Mouse (Mus musculus) cortical plate, adult 2 months (tissue): ENCODE results near the gene Cdc42. TPM values are rescaled to one million over a fixed set of nuclear protein-coding genes. Genes with fewer than 3 reads are reported as not detected.

Experiments used
- H3K27ac ChIP-seq: fragments of 200-500 bp; 2 replicates; pipeline ENCODE4 v1.5.1; 2012; ENCODE audit warnings: low read length, control low read depth, inconsistent platforms; ENCODE audit not compliant: insufficient read depth
- H3K4me1 ChIP-seq: fragments of 200-500 bp; 2 replicates; pipeline ENCODE4 v1.6.1; 2011; ENCODE audit warnings: low read length; ENCODE audit not compliant: control insufficient read depth, insufficient read depth
- H3K4me3 ChIP-seq: fragments of 200-500 bp; 2 replicates; pipeline ENCODE4 v1.5.1; 2011; ENCODE audit warnings: mild to moderate bottlenecking, low read length, control low read depth; ENCODE audit not compliant: insufficient read depth
- CTCF ChIP-seq: fragments of 200-500 bp; IDR thresholded peaks from 2 replicates; pipeline ENCODE4 v1.5.1; 2011; ENCODE audit warnings: mild to moderate bottlenecking, control low read depth, low read length; ENCODE audit not compliant: insufficient read depth; ENCODE audit errors: extremely low read depth
- POLR2A ChIP-seq: fragments of 200-500 bp; IDR thresholded peaks from 2 replicates; pipeline ENCODE4 v1.6.1; 2011; ENCODE audit warnings: mild to moderate bottlenecking, low read length, control low read depth; ENCODE audit not compliant: insufficient read depth; ENCODE audit errors: extremely low read depth
- polyA plus RNA-seq: library from polyadenylated mRNA; depleted of rRNA; stranded (reverse); fragments of >200 nt; gene quantifications from 2 replicates; pipeline ENCODE4 v1.2.3, GENCODE M21; 2012

Gene Cdc42
- polyA plus RNA-seq, 1 experiment, result 397 TPM

- Histone ChIP-seq H3K4me1 (peaks cover 3% of the 10 kb centered on the region), H3K4me3 (no peak overlapping the region)
- TF ChIP-seq CTCF (no peak), POLR2A (no peak)
These were observed 14.3 kb upstream of the Cdc42 start for GRCm38 (mm10) chr4:137371596-137372523.

GRCm38 (mm10) chr4:137369954-137370750 lies 12.6 kb upstream of the Cdc42 start:
- H3K4me1 ChIP-seq, result peaks cover 3% of the 10 kb centered on the region
- no peak overlapping the region for H3K27ac ChIP-seq
- peak overlapping the region; percentile 10; the same call in 1 of the 2 replicates for H3K4me3 ChIP-seq
- no peak for TF ChIP-seq CTCF

More at GRCm38 (mm10) chr4:137371596-137372523, 14.3 kb upstream of the Cdc42 start:
- H3K27ac ChIP-seq, result no peak overlapping the region

GRCm38 (mm10) chr4:137368198-137368597 lies 10.7 kb upstream of the Cdc42 start:
- TF ChIP-seq POLR2A (no peak), CTCF (no peak)
- H3K4me3 ChIP-seq, result no peak overlapping the region
- peaks cover 3% of the 10 kb centered on the region for H3K4me1 ChIP-seq
- peak overlapping the region; percentile 70 for H3K27ac ChIP-seq

GRCm38 (mm10) chr4:137367275-137368088 lies 10.0 kb upstream of the Cdc42 start:
- Histone ChIP-seq H3K4me1 (peaks cover 3% of the 10 kb centered on the region), H3K4me3 (no peak overlapping the region), H3K27ac (no peak overlapping the region)
- TF ChIP-seq CTCF (no peak), POLR2A (no peak)

- Histone ChIP-seq H3K4me3 (no peak overlapping the region), H3K4me1 (peaks cover 3% of the 10 kb centered on the region), H3K27ac (no peak overlapping the region)
- TF ChIP-seq POLR2A (no peak), CTCF (no peak)
These were observed 8.6 kb upstream of the Cdc42 start for GRCm38 (mm10) chr4:137366097-137366496.

- Histone ChIP-seq H3K4me1 (peaks cover 2% of the 10 kb centered on the region), H3K4me3 (no peak overlapping the region), H3K27ac (no peak overlapping the region)
- TF ChIP-seq POLR2A (no peak), CTCF (no peak)
These were observed 8.0 kb upstream of the Cdc42 start for GRCm38 (mm10) chr4:137365356-137366062.

GRCm38 (mm10) chr4:137364826-137365225 lies 7.3 kb upstream of the Cdc42 start:
- no peak for TF ChIP-seq POLR2A
- no peak for TF ChIP-seq CTCF
- no peak overlapping the region for H3K27ac ChIP-seq

GRCm38 (mm10) chr4:137360996-137361395 lies 3.5 kb upstream of the Cdc42 start:
- Histone ChIP-seq H3K4me1 (no peaks in the 10 kb centered on the region), H3K27ac (no peak overlapping the region), H3K4me3 (no peak overlapping the region)
- no peak for TF ChIP-seq POLR2A
- TF ChIP-seq CTCF, result no peak

More at GRCm38 (mm10) chr4:137364826-137365225, 7.3 kb upstream of the Cdc42 start:
- Histone ChIP-seq H3K4me3 (no peak overlapping the region), H3K4me1 (no peaks in the 10 kb centered on the region; the same call in 1 of the 2 replicates)
